Mouse (Mus musculus) kidney, postnatal 4 days (tissue): ENCODE measurements around the gene Olfr979.
"Not testable (repeated sequence)": the region's sequence is repeated elsewhere in the genome, so short reads cannot be mapped to it uniquely, and the experiment has no call there.

Source experiments
- DNase-seq, 2 experiments: peaks; one replicate each; pipeline ENCODE4 v3.0.0; 2021; ENCODE audit warnings: mixed read lengths in 2 of 2

Gene Olfr979

GRCm38 (mm10) chr9:40003365-40003764 lies at the start of gene Olfr979:
Gene Olfr979 (minus strand): TSS chr9:40003465.
- DNase-seq, result no peak

GRCm38 (mm10) chr9:40050138-40050537 lies 46.9 kb upstream of the Olfr979 start:
- no peak for DNase-seq

- no peak for DNase-seq
Observed at GRCm38 (mm10) chr9:40021164-40021563, 17.9 kb upstream of the Olfr979 start, which contains the start of gene Olfr981. Gene Olfr981 (plus strand): TSS chr9:40021464.

- DNase-seq, result no peak
Observed at GRCm38 (mm10) chr9:40009482-40009881, 6.2 kb upstream of the Olfr979 start, which contains the start of gene Olfr980. Gene Olfr980 (minus strand): TSS chr9:40009582.

- DNase-seq, result no peak
Observed at GRCm38 (mm10) chr9:39991813-39992212, 11.5 kb downstream of the Olfr979 start, which contains the start of gene Olfr978. Gene Olfr978 (plus strand): TSS chr9:39992113.

GRCm38 (mm10) chr9:39976581-39977145 lies 26.6 kb downstream of the Olfr979 start:
- DNase-seq, result not testable (repeated sequence)

GRCm38 (mm10) chr9:39961033-39961432 lies 42.2 kb downstream of the Olfr979 start, which contains the start of gene Olfr976:
Gene Olfr976 (minus strand): TSS chr9:39961133.
- DNase-seq, result not testable (repeated sequence)

GRCm38 (mm10) chr9:39951946-39952345 lies 51.3 kb downstream of the Olfr979 start, which contains the start of gene Olfr975:
Gene Olfr975 (minus strand): TSS chr9:39952046.
- DNase-seq, result no peak
